Mouse (Mus musculus) layer of hippocampus, adult 18-20 months (tissue): Measurements from ENCODE around the gene Slc27a5. TPM values are rescaled to one million over a fixed set of nuclear protein-coding genes. Genes with fewer than 3 reads are reported as not detected.

Experiments used
- total RNA-seq, 2 experiments: library from RNA; stranded (reverse); gene quantifications; 2 replicates each; pipeline ENCODE4 v1.2.3; 2021

Gene Slc27a5
- total RNA-seq, 2 experiments from 2014 or later, result 0.57 TPM; not detected in 1

Other genes with a start within 250 kb of the Slc27a5 start
- 10 to 100 TPM; 24.2 to 26.5 TPM for gene Zscan18, start 194.6 kb downstream of the Slc27a5 start, total RNA-seq
- gene Zfp329, start 179.3 kb downstream of the Slc27a5 start, total RNA-seq, result 10 to 100 TPM; 20.7 to 23.0 TPM
- gene Zfp110, start 163.4 kb downstream of the Slc27a5 start, total RNA-seq, result 10 to 100 TPM; 14.8 to 17.1 TPM
- 1 to 10 TPM; 7.1 to 7.3 TPM for gene Zfp128, start 117.0 kb downstream of the Slc27a5 start, total RNA-seq
- gene Zscan22, start 100.4 kb downstream of the Slc27a5 start, total RNA-seq, result 10 to 100 TPM; 15.9 to 17.4 TPM
- 100 to 1,000 TPM; 427 to 466 TPM for gene Rps5, start 75.9 kb downstream of the Slc27a5 start, total RNA-seq
- gene Rnf225, start 70.8 kb downstream of the Slc27a5 start, total RNA-seq, result under 1 TPM; 0.71 to 0.97 TPM
- 10 to 100 TPM; 10.1 to 12.7 TPM for gene Zfp324, start 32.4 kb downstream of the Slc27a5 start, total RNA-seq
- gene Zfp446, start 20.3 kb downstream of the Slc27a5 start, total RNA-seq, result 1 to 10 TPM; 8.1 to 8.6 TPM
- 100 to 1,000 TPM; 216 to 246 TPM for gene Trim28, start 922 bp upstream of the Slc27a5 start, total RNA-seq
- gene Zbtb45, start 11.8 kb upstream of the Slc27a5 start, total RNA-seq, result 10 to 100 TPM; 33.2 to 34.3 TPM
- gene Chmp2a, start 36.6 kb upstream of the Slc27a5 start, total RNA-seq, result 100 to 1,000 TPM; 146 to 159 TPM
- 100 to 1,000 TPM; 196 to 202 TPM for gene Ube2m, start 40.1 kb upstream of the Slc27a5 start, total RNA-seq
- gene Mzf1, start 56.6 kb upstream of the Slc27a5 start, total RNA-seq, result 10 to 100 TPM; 11.9 to 13.1 TPM
- not detected for gene Vmn1r85, start 97.0 kb upstream of the Slc27a5 start, total RNA-seq
- not detected for gene Vmn1r86, start 121.7 kb upstream of the Slc27a5 start, total RNA-seq
- not detected for gene Vmn1r87, start 142.0 kb upstream of the Slc27a5 start, total RNA-seq
- under 1 TPM; 0.18 to 0.22 TPM for gene Vmn1r88, start 161.4 kb upstream of the Slc27a5 start, total RNA-seq
- not detected for gene Vmn1r89, start 214.8 kb upstream of the Slc27a5 start, total RNA-seq